Mouse (Mus musculus) layer of hippocampus, adult 18-20 months (tissue): ENCODE data around the gene Ak7. TPM values are rescaled to one million over a fixed set of nuclear protein-coding genes. Genes with fewer than 3 reads are reported as not detected.

Experiments used
- DNase-seq, 2 experiments: peaks; one replicate each; pipeline ENCODE4 v3.0.0; 2022; ENCODE audit warnings: low spot score in 2 of 2
- total RNA-seq, 2 experiments: library from RNA; stranded (reverse); gene quantifications; 2 replicates each; pipeline ENCODE4 v1.2.3; 2021

The Ak7 gene
- total RNA-seq, 2 experiments from 2014 or later = 1.7 to 2.5 TPM

GRCm38 (mm10) chr12:105785000-105785774 is 79.4 kb downstream of the Ak7 start:
- peak in 1 of 2 experiments; percentile 39 for DNase-seq

DNA sequence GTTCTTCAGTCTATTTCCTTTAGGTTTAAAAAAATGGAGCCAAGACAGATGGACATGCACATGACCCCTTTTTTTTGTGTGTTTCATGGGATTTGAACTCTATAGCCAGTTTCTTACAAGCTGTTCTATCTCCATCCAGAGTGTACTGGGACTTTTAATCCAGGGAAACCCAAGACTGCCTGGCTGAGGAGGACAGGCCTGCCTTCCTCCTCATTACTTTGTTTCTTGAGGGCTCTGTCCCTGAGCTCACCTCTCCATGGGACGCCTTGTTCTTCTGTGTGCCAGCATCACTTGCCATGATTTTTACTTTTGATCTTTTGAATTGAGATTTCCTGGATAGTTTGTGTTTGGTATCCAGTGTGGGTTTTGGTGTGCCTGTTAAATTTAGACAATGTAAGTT is 80.3 kb downstream of the Ak7 start:
- DNase-seq = no peak

GRCm38 (mm10) chr12:105787626-105788025 is 81.8 kb downstream of the Ak7 start:
- no peak for DNase-seq

DNA sequence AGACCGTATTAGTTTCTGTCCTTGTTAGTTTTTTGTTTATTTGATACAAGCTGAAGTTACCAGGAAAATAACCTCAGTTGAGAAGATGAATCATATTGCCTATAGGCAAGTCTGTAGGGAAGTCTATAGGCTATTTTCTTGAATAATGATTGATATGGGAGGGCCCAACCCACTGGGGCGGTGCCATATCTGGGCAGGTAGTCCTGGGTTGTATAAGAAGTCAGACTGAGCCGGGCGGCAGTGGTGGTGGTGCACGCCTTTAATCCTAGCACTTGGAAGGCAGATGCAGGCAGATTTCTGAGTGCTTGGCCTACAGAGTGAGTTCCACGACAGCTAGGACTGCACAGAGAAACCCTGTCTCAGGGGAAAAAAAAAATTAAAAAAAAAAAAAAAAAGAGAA is 84.1 kb downstream of the Ak7 start:
- no peak for DNase-seq

DNA sequence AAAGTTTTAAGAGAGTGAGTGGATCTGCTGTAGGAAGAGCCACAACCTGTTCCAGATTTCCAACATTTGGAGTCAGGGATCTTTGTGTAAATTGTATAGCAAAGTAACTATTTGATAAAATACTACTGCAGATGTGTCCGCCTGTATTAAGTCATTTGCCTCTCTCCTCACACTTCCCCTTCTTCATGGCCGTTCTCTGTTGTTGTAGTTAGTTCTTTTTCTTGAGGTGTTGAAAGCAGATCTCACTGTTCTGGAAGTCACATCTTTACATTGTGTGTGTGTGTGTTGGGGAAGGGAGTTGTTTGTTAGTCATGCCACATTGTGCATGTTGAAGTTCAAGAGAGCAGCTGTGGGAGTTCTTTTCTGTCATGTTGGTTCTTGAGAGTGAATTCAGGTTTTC is 89.1 kb downstream of the Ak7 start:
- no peak for DNase-seq

DNA sequence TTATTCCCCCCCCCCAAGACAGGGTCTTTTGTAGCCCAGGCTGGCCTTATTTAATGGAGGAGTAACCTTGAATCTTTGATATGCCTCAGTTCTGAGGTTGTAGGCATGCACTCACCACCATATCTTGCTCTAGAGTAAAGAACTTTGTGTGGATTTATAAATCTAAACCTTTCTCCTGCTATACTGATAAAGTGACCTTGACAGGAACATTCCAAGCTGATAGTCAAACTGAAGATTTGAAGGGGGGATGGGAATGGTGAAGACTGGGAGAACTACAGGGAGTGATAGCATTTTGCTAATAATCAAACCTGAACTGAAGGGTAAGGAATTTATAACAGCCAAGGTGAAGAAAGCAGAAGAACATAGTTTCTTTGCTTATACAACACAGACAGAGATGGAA is 92.2 kb downstream of the Ak7 start:
- no peak for DNase-seq

GRCm38 (mm10) chr12:105805790-105806189 is 100.0 kb downstream of the Ak7 start:
- no peak for DNase-seq

DNA sequence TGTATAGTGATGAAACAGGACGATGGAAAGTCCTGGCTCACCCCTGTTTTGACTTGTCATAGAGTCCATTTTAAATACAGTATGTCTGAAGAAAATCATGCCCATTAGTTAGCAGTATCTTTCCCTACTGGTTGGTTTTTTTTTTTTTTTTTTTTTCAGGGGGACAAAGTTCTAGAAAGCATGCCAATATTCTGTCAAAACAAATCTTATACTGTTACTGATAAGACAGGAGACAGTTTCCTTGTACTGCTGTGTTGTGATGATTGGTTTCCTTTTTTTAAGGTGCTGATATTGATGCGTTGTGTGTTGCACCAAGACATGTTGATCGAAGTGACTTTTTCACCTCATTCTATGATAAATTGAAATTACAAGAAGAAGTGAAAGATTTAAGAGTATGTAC is 100.4 kb downstream of the Ak7 start:
- no peak for DNase-seq

- no peak for DNase-seq
Measured at GRCm38 (mm10) chr12:105807416-105807815, 101.6 kb downstream of the Ak7 start.

DNA sequence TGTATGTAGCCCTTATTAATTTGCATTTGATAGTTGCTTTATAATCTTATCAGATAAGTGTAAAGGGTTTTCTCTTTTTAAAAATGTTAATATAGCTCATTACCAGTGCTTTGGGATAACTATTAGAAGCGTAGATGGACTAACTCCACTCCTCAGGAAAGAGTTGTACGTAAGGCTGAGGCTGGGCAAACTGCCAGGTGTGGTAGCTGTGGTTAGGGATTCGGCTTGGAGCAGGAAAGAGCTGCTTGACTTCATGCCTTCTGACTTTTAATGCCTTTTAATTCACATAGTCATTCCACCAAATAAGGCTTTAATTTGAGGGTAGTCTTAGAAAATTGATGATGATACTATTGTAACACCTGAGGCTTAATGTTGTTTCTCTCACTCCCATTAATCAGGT is 103.2 kb downstream of the Ak7 start:
- DNase-seq = no peak

- DNase-seq = no peak
Measured at GRCm38 (mm10) chr12:105810608-105811007, 104.8 kb downstream of the Ak7 start.

DNA sequence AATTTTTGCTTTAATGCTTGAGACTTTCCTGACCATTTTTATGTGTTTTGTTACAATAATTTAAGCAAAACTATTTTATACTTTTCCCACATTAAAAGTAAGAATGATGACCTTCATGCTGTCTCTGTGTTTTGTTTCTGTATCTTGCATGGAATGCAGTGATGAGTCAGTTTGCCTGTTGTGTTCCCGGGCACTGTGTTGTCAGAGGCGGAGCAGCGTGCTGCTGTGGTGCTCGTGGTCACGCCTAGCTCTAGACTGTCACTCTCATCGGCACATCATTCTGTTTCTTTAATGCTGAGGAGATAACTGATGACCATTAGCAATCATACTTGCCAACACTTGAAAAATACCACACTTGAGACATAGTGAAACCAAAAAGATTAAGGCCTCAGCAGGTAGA is 108.2 kb downstream of the Ak7 start:
- DNase-seq = no peak

- no peak for DNase-seq
Measured at GRCm38 (mm10) chr12:105823472-105823871, 117.7 kb downstream of the Ak7 start.

DNA sequence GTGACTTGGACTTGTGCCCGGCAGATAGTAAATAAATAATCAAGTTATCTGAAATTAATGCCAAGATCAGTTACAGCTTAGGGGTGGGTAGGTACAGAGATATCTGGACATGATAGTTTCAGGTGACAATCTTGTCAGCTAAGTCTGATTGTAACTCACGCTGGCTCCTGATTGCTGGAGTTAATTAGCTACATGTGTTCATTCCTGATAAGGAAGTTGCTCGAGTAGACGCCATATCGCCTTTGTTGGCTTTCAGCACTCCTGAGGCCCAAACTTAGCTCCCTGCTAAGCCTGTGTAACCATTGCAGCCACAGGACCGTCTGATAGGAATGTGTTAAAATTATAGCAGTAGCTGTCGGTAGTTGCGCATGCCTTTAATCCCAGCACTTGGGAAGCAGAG is 119.0 kb downstream of the Ak7 start:
- DNase-seq = no peak

- no peak for DNase-seq
Measured at GRCm38 (mm10) chr12:105825266-105825665, 119.5 kb downstream of the Ak7 start.

Other genes with a start within 250 kb of the Ak7 start
- 1 to 10 TPM in 1 of 2 experiments, under 1 TPM in 1; 0.62 to 1.2 TPM for gene Bdkrb2, start 142.8 kb upstream of the Ak7 start, total RNA-seq
- gene Bdkrb1, start 102.9 kb upstream of the Ak7 start, total RNA-seq = not detected
- 10 to 100 TPM; 29.5 to 30.3 TPM for gene Gskip, start 21.1 kb upstream of the Ak7 start, total RNA-seq
- 10 to 100 TPM; 45.4 to 46.0 TPM for gene Atg2b, start 20.8 kb upstream of the Ak7 start, total RNA-seq
- 100 to 1,000 TPM; 163 to 164 TPM for gene Papola, start 78.7 kb downstream of the Ak7 start, total RNA-seq